Mouse (Mus musculus): ENCODE measurements around the gene Dyrk2.

DNA sequence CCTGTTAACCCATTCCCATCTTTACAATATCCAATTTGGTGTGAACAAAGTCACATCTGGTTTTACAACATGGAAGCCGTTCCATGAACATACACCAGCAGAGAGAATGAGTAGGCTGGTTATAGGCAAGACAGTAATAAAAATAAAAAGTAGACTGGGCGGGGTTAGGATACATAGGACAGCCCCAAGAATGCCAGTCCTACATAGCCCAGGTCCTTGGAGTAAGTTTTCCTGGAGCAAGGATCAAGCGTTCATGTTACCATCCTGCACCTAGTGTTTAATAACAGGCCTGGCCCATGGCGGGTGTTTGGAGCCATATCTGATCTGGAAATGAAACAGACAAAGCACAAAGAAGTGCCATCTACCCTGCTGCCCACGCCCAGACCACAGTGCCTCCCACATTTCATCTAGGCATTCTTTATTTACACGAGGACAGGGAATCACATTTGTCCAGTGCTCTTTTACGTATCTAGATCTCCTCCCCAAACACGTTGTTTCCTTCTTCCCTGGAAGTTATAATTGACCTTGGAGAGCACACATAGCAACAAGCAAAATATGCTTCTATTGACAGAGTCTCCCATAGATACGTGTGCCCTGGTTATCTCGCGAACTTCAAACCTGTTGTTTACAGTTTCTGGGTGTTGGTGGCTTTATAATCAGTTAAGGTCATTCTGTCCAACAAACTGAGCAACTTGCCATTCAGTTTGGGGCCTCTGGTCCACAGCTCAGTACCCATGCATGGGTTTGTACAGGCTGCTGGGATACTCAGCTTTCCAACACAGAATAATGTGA, 8.6 kb downstream of the Dyrk2 start:
- TF ChIP-seq CTCF (IDR thresholded peaks at IDR 0.05; ENCODE audit: low read depth) (no peak), EP300 (IDR thresholded peaks at IDR 0.05; ENCODE audit: low read depth) (no peak)

All from liver, postnatal 0 days (tissue).